Mouse (Mus musculus) stomach, embryonic 14.5 days (tissue): ENCODE data around the gene Olfr727. TPM values are rescaled to one million over a fixed set of nuclear protein-coding genes. Genes with fewer than 3 reads are reported as not detected.

Experiments used
- ATAC-seq: fragments of 200-750 bp; cut with Nextera tagmentation; 2 replicates; pipeline ENCODE4 v1.8.0; 2017; ENCODE audit warnings: low read depth, moderate TSS enrichment; ENCODE audit not compliant: insufficient number of reproducible peaks, insufficient read depth, low FRiP score
- H3K27ac ChIP-seq: fragments of 300-500 bp; sonication (generic); 2 replicates; pipeline ENCODE4 v1.5.1; 2014; ENCODE audit warnings: mild to moderate bottlenecking, low read length, moderate library complexity, mixed read lengths
- H3K27me3 ChIP-seq: fragments of 300-500 bp; sonication (generic); 2 replicates; pipeline ENCODE4 v1.6.1; 2014; ENCODE audit warnings: low read length, control low read depth, mixed read lengths; ENCODE audit not compliant: control insufficient read depth, insufficient read depth
- H3K36me3 ChIP-seq: fragments of 300-500 bp; sonication (generic); 2 replicates; pipeline ENCODE4 v1.6.1; 2014; ENCODE audit warnings: mild to moderate bottlenecking, control low read depth, low read length, moderate library complexity, mixed read lengths; ENCODE audit not compliant: control insufficient read depth, insufficient read depth
- H3K4me1 ChIP-seq: fragments of 300-500 bp; sonication (generic); 2 replicates; pipeline ENCODE4 v1.6.1; 2014; ENCODE audit warnings: low read length, control low read depth, mixed read lengths; ENCODE audit not compliant: control insufficient read depth, insufficient read depth
- H3K4me2 ChIP-seq: fragments of 300-500 bp; sonication (generic); replicated peaks from 2 replicates; pipeline ENCODE4 v1.6.1; 2014; ENCODE audit warnings: low read depth, low read length, control low read depth
- H3K4me3 ChIP-seq: fragments of 300-500 bp; sonication (generic); 2 replicates; pipeline ENCODE4 v1.5.1; 2014; ENCODE audit warnings: low read depth, low read length, control low read depth
- H3K9ac ChIP-seq: fragments of 300-500 bp; sonication (generic); replicated peaks from 2 replicates; pipeline ENCODE4 v1.6.1; 2014; ENCODE audit warnings: low read depth, mild to moderate bottlenecking, control low read depth, low read length, moderate library complexity, mixed read lengths
- H3K9me3 ChIP-seq: fragments of 300-500 bp; sonication (generic); 2 replicates; pipeline ENCODE4 v1.6.1; 2016; ENCODE audit warnings: low read depth, low read length, control low read depth; ENCODE audit not compliant: control insufficient read depth
- WGBS: fragments of 180-500 bp; shearing (Covaris S2); extraction: QIAGEN DNeasy Blood & Tissue Kit; methylation state at CpG from one replicate; pipeline ENCODE4 v1.1.7; 2014; 5-methylcytosine and 5-hydroxymethylcytosine counted together
- polyA plus RNA-seq: library from polyadenylated mRNA; unstranded; fragments of >200 nt; fragmentation: Nextera tagmentation; extraction: Ambion mirVana; gene quantifications from 2 replicates; pipeline ENCODE4 v1.2.1, GENCODE M21; 2014

The Olfr727 gene
- polyA plus RNA-seq: not detected in 2 replicates

GRCm38 (mm10) chr14:50122886-50123285 is at the start of gene Olfr727:
Gene Olfr727, plus strand, starts transcription at chr14:50123186.
- H3K4me2 ChIP-seq: no peak within 1 kb of the TSS

DNA sequence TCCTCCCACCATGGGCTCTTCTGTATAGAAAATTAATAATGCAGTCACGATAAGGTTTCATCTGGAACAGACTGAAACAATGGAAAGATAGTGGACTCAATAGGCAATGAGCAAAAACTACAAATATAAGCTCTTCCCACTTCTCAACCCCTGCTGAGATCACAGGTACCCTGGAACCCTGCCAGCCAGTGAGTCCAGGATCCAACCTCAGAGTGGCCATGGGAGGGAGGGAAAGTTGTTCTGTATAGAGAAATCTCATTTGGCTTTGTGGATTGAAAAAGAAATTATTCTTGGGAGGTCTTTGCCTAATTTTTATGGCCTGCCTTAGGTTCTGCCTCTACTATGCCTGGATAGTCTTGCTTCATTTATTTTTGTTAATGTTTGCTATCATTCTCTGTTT is 32.1 kb upstream of the Olfr727 start, which contains the start of gene Olfr726:
Olfr726 (minus strand) TSS at position 101 of the 400 bp plus-strand sequence.
- 75% methylated on average over 1 of the region's 1 CpGs for WGBS
- ATAC-seq: no peak
- no peak within 1 kb of the TSS for H3K9ac ChIP-seq
- H3K9me3 ChIP-seq: no peaks in the 10 kb centered on the region
- H3K36me3 ChIP-seq: no peaks in the 10 kb centered on the region
- H3K4me3 ChIP-seq: no peak within 1 kb of the TSS
- no peaks in the 10 kb centered on the region for H3K27me3 ChIP-seq
- no peak within 1 kb of the TSS for H3K4me2 ChIP-seq
- H3K4me1 ChIP-seq: no peaks in the 10 kb centered on the region
- H3K27ac ChIP-seq: no peak within 1 kb of the TSS

More at GRCm38 (mm10) chr14:50122886-50123285, at the start of gene Olfr727:
- Histone ChIP-seq H3K36me3 (no peaks in the 10 kb centered on the region), H3K9me3 (no peaks in the 10 kb centered on the region), H3K4me3 (no peak within 1 kb of the TSS), H3K27me3 (no peaks in the 10 kb centered on the region), H3K9ac (no peak within 1 kb of the TSS), H3K4me1 (no peaks in the 10 kb centered on the region), H3K27ac (no peak within 1 kb of the TSS)
- no peak for ATAC-seq
- WGBS: 88% methylated on average over 1 of the region's 1 CpGs

DNA sequence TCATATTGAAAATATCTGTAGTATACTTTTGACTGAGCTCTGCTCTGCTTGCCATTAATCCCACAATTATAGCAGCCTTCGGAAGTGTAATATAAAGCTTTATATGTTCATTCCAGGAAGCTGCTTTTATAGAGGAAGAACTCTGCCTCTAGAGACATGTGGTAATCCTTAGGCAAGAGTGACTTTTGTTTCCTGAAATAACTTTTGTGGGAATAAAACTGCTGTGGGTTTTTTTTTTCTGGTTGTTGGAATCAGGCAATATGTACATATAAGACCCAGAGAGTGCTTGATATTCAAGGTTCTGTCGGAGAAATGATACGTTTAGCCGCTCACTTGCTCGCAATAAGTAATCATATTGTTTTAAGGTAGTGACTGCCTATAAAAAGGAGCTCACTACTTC is 19.6 kb downstream of the Olfr727 start, which contains the start of gene Olfr728:
Olfr728 (minus strand) TSS at position 101 of the 400 bp plus-strand sequence.
- H3K9ac ChIP-seq: no peak within 1 kb of the TSS
- WGBS: 85% methylated on average over 5 of the region's 5 CpGs
- ATAC-seq: no peak
- no peaks in the 10 kb centered on the region for H3K9me3 ChIP-seq
- H3K27me3 ChIP-seq: no peaks in the 10 kb centered on the region
- H3K36me3 ChIP-seq: no peaks in the 10 kb centered on the region
- no peak within 1 kb of the TSS for H3K27ac ChIP-seq
- H3K4me3 ChIP-seq: no peak within 1 kb of the TSS
- no peak within 1 kb of the TSS for H3K4me2 ChIP-seq
- H3K4me1 ChIP-seq: no peaks in the 10 kb centered on the region

- no peaks in the 10 kb centered on the region for H3K36me3 ChIP-seq
- H3K9me3 ChIP-seq: no peaks in the 10 kb centered on the region
- no peak within 1 kb of the TSS for H3K4me3 ChIP-seq
- H3K27ac ChIP-seq: no peak within 1 kb of the TSS
- H3K27me3 ChIP-seq: no peaks in the 10 kb centered on the region
- no peak within 1 kb of the TSS for H3K4me2 ChIP-seq
- no peaks in the 10 kb centered on the region for H3K4me1 ChIP-seq
- no peak for ATAC-seq
- no peak within 1 kb of the TSS for H3K9ac ChIP-seq
These were observed 29.8 kb downstream of the Olfr727 start, which contains the start of gene Olfr729 for GRCm38 (mm10) chr14:50152810-50153209. Gene Olfr729, minus strand, starts transcription at chr14:50152910.

Other genes starting within 250 kb of the Olfr727 start
- not detected in 2 replicates for gene Olfr722, start 221.2 kb upstream of the Olfr727 start, polyA plus RNA-seq
- gene Olfr723, start 191.4 kb upstream of the Olfr727 start, polyA plus RNA-seq: not detected in 2 replicates
- gene Olfr724, start 159.9 kb upstream of the Olfr727 start, polyA plus RNA-seq: not detected in 2 replicates
- gene Olfr725, start 82.8 kb upstream of the Olfr727 start, polyA plus RNA-seq: not detected in 2 replicates
- gene Olfr726, start 32.2 kb upstream of the Olfr727 start, polyA plus RNA-seq: not detected in 2 replicates
- gene Olfr728, start 19.5 kb downstream of the Olfr727 start, polyA plus RNA-seq: not detected in 2 replicates
- not detected in 2 replicates for gene Olfr729, start 29.7 kb downstream of the Olfr727 start, polyA plus RNA-seq
- not detected in 2 replicates for gene Olfr730, start 65.0 kb downstream of the Olfr727 start, polyA plus RNA-seq
- not detected in 2 replicates for gene Olfr731, start 118.7 kb downstream of the Olfr727 start, polyA plus RNA-seq
- not detected in 2 replicates for gene Olfr732, start 161.0 kb downstream of the Olfr727 start, polyA plus RNA-seq
- gene Olfr733, start 178.3 kb downstream of the Olfr727 start, polyA plus RNA-seq: not detected in 2 replicates
- gene Olfr734, start 203.6 kb downstream of the Olfr727 start, polyA plus RNA-seq: not detected in 2 replicates
- not detected in 2 replicates for gene Olfr735, start 225.7 kb downstream of the Olfr727 start, polyA plus RNA-seq
- not detected in 2 replicates for gene Tlr11, start 234.7 kb downstream of the Olfr727 start, polyA plus RNA-seq